Mouse (Mus musculus): ENCODE data around the gene T2.

The T2 gene

GRCm38 (mm10) chr17:8416865-8417264 is 61.1 kb downstream of the T2 start:
- DNase-seq (ENCODE audit: low read depth, low spot score) = no peak

- peak; percentile 69 for DNase-seq (ENCODE audit: low read depth, low spot score)
Observed at GRCm38 (mm10) chr17:8420739-8421138, 64.9 kb downstream of the T2 start.

- DNase-seq (ENCODE audit: low read depth, low spot score) = no peak
Observed at GRCm38 (mm10) chr17:8421517-8421916, 65.7 kb downstream of the T2 start.

GRCm38 (mm10) chr17:8423283-8423682 is 67.5 kb downstream of the T2 start:
- DNase-seq (ENCODE audit: low read depth, low spot score) = peak; percentile 65

- DNase-seq (ENCODE audit: low read depth, low spot score) = peak; percentile 46
Observed at GRCm38 (mm10) chr17:8429436-8429835, 73.6 kb downstream of the T2 start.

- peak; percentile 86 for DNase-seq (ENCODE audit: low read depth, low spot score)
Observed at GRCm38 (mm10) chr17:8429896-8430295, 74.1 kb downstream of the T2 start.

- DNase-seq (ENCODE audit: low read depth, low spot score) = no peak
Observed at GRCm38 (mm10) chr17:8432179-8432800, 76.5 kb downstream of the T2 start.

- DNase-seq (ENCODE audit: low read depth, low spot score) = peak; percentile 33
Observed at GRCm38 (mm10) chr17:8433121-8433977, 77.6 kb downstream of the T2 start.

- DNase-seq (ENCODE audit: low read depth, low spot score) = peak; percentile 47
Observed at GRCm38 (mm10) chr17:8433978-8434960, 78.5 kb downstream of the T2 start, which contains the start of gene T. Gene T, plus strand, starts transcription at chr17:8434423.

GRCm38 (mm10) chr17:8436184-8436583 is 80.4 kb downstream of the T2 start:
- DNase-seq (ENCODE audit: low read depth, low spot score) = no peak

- DNase-seq (ENCODE audit: low read depth, low spot score) = no peak
Observed at GRCm38 (mm10) chr17:8444062-8444461, 88.3 kb downstream of the T2 start.

- no peak for DNase-seq (ENCODE audit: low read depth, low spot score)
Observed at GRCm38 (mm10) chr17:8447676-8448192, 91.9 kb downstream of the T2 start.

GRCm38 (mm10) chr17:8448324-8448723 is 92.5 kb downstream of the T2 start:
- DNase-seq (ENCODE audit: low read depth, low spot score) = peak; percentile 38

GRCm38 (mm10) chr17:8455196-8455595 is 99.4 kb downstream of the T2 start:
- DNase-seq (ENCODE audit: low read depth, low spot score) = no peak

GRCm38 (mm10) chr17:8455601-8456000 is 99.8 kb downstream of the T2 start:
- DNase-seq (ENCODE audit: low read depth, low spot score) = no peak

GRCm38 (mm10) chr17:8456856-8457460 is 101.2 kb downstream of the T2 start:
- DNase-seq (ENCODE audit: low read depth, low spot score) = no peak

GRCm38 (mm10) chr17:8461568-8461967 is 105.8 kb downstream of the T2 start:
- peak; percentile 57 for DNase-seq (ENCODE audit: low read depth, low spot score)

GRCm38 (mm10) chr17:8463482-8464128 is 107.8 kb downstream of the T2 start:
- peak; percentile 93 for DNase-seq (ENCODE audit: low read depth, low spot score)

GRCm38 (mm10) chr17:8467771-8468170 is 112.0 kb downstream of the T2 start:
- no peak for DNase-seq (ENCODE audit: low read depth, low spot score)

- peak; percentile 75 for DNase-seq (ENCODE audit: low read depth, low spot score)
Observed at GRCm38 (mm10) chr17:8468716-8469344, 113.0 kb downstream of the T2 start.
